Mouse (Mus musculus) heart, adult 2 months (tissue): ENCODE measurements around the gene Ifi47.

Experiments used
- CTCF ChIP-seq: fragments of 200-600 bp; IDR thresholded peaks from 2 replicates; pipeline ENCODE4 v1.8.1; 2022; ENCODE audit warnings: antibody characterized with exemption, mild to moderate bottlenecking, moderate library complexity
- POLR2A ChIP-seq: fragments of 200-500 bp; IDR thresholded peaks from 2 replicates; pipeline ENCODE4 v1.6.1; 2011; ENCODE audit warnings: mild to moderate bottlenecking, low read depth, low read length, control low read depth; ENCODE audit not compliant: insufficient read depth

DNA sequence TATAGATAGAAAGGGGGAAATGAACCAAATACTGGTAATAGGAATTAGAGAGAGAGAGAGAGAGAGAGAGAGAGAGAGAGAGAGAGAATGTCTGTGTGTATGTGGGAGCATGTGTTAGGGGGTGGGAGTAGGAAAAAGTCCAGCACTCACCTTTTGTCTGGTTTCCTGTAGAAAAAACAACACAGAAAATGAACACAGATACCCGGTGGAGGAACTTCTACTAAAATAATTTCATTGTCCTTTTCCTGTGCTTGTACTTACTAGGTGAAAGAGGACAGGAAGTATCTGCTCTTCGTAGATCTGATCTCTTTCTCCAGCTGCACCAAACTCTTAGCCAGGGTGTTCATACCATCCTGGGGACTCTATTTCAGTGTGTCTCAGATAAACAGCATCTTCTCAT is 37.8 kb downstream of the Ifi47 start:
- TF ChIP-seq POLR2A (no peak), CTCF (no peak)
